Mouse (Mus musculus) heart, postnatal 0 days (tissue): ENCODE results near the gene Myrip. TPM values are rescaled to one million over a fixed set of nuclear protein-coding genes. Genes with fewer than 3 reads are reported as not detected.

ENCODE experiments used
- ATAC-seq: fragments of 200-750 bp; cut with Nextera tagmentation; 2 replicates; pipeline ENCODE4 v1.8.0; 2017; ENCODE audit warnings: low read depth, moderate number of reproducible peaks, moderate library complexity; ENCODE audit not compliant: insufficient read depth
- DNase-seq: peaks from one replicate; pipeline ENCODE4 v3.0.0-alpha.2; 2016; ENCODE audit warnings: low spot score
- H3K27ac ChIP-seq: fragments of 300-500 bp; sonication (generic); 2 replicates; pipeline ENCODE4 v1.5.1; 2014; ENCODE audit warnings: low read depth, mild to moderate bottlenecking
- H3K27me3 ChIP-seq: fragments of 300-500 bp; sonication (generic); 2 replicates; pipeline ENCODE4 v1.6.1; 2014; ENCODE audit warnings: low read length, mixed read lengths; ENCODE audit not compliant: control insufficient read depth, insufficient read depth
- H3K36me3 ChIP-seq: fragments of 300-500 bp; sonication (generic); replicated peaks from 2 replicates; pipeline ENCODE4 v1.6.1; 2014; ENCODE audit warnings: low read length, mixed read lengths; ENCODE audit not compliant: control insufficient read depth, insufficient read depth
- H3K4me1 ChIP-seq: fragments of 300-500 bp; sonication (generic); 2 replicates; pipeline ENCODE4 v1.6.1; 2014; ENCODE audit warnings: antibody characterized with exemption; ENCODE audit not compliant: control insufficient read depth, insufficient read depth
- H3K4me2 ChIP-seq: fragments of 300-500 bp; sonication (generic); 2 replicates; pipeline ENCODE4 v1.6.1; 2014; ENCODE audit warnings: low read depth, mild to moderate bottlenecking, low read length, moderate library complexity
- H3K4me3 ChIP-seq: fragments of 300-500 bp; sonication (generic); 2 replicates; pipeline ENCODE4 v1.5.1; 2014; ENCODE audit warnings: low read depth, low read length
- H3K9ac ChIP-seq: fragments of 300-500 bp; sonication (generic); replicated peaks from 2 replicates; pipeline ENCODE4 v1.6.1; 2014; ENCODE audit warnings: low read depth, low read length, mixed read lengths
- H3K9me3 ChIP-seq: fragments of 300-500 bp; sonication (generic); replicated peaks from 2 replicates; pipeline ENCODE4 v1.6.1; 2016; ENCODE audit warnings: low read length; ENCODE audit not compliant: control insufficient read depth
- CTCF ChIP-seq: IDR thresholded peaks from 2 replicates; pipeline ENCODE4 v1.5.1; 2016; ENCODE audit warnings: antibody characterized with exemption, control low read depth, low read depth
- EP300 ChIP-seq: IDR thresholded peaks from 2 replicates; pipeline ENCODE4 v1.6.1; 2016; ENCODE audit warnings: antibody characterized with exemption, low read depth
- WGBS: fragments of 180-500 bp; shearing (Covaris S2); extraction: QIAGEN DNeasy Blood & Tissue Kit; methylation state at CpG from one replicate; pipeline ENCODE4 v1.1.7; 2014; 5-methylcytosine and 5-hydroxymethylcytosine counted together
- polyA plus RNA-seq: library from polyadenylated mRNA; unstranded; fragments of >200 nt; fragmentation: Nextera tagmentation; extraction: Ambion mirVana; gene quantifications from 2 replicates; pipeline ENCODE4 v1.2.1, GENCODE M21; 2015
- total RNA-seq: library from RNA; depleted of rRNA; stranded (reverse); fragments of >200 nt; gene quantifications from 2 replicates; pipeline ENCODE4 v1.2.3, GENCODE M21; 2014; ENCODE audit warnings: low replicate concordance

Gene Myrip
- total and polyA plus RNA-seq, 2 experiments from 2014 or later = 0.34 to 2.6 TPM

- no peak for ATAC-seq
- no peaks in the 10 kb centered on the region for H3K36me3 ChIP-seq
- no peaks in the 10 kb centered on the region for H3K9me3 ChIP-seq
- no peak for TF ChIP-seq CTCF
- TF ChIP-seq EP300 = no peak
- H3K4me2 ChIP-seq = no peak overlapping the region
- DNase-seq = no peak
- H3K9ac ChIP-seq = no peak overlapping the region
- no peaks in the 10 kb centered on the region for H3K27me3 ChIP-seq
- H3K27ac ChIP-seq = no peak overlapping the region
- H3K4me3 ChIP-seq = no peak overlapping the region
- 61% methylated on average over 10 of the region's 10 CpGs for WGBS
- no peaks in the 10 kb centered on the region; the same call in 1 of the 2 replicates for H3K4me1 ChIP-seq
Observed at GRCm38 (mm10) chr9:120339975-120340695, 38.8 kb downstream of the Myrip start.

- no peak overlapping the region for H3K4me2 ChIP-seq
- WGBS = 65% methylated on average over 4 of the region's 4 CpGs
- DNase-seq = no peak
- no peaks in the 10 kb centered on the region for H3K27me3 ChIP-seq
- no peak overlapping the region for H3K9ac ChIP-seq
- no peak overlapping the region for H3K27ac ChIP-seq
- H3K36me3 ChIP-seq = no peaks in the 10 kb centered on the region
- no peak for ATAC-seq
- H3K4me3 ChIP-seq = no peak overlapping the region
- H3K4me1 ChIP-seq = no peaks in the 10 kb centered on the region; the same call in 1 of the 2 replicates
- TF ChIP-seq CTCF = no peak
- TF ChIP-seq EP300 = no peak
- no peaks in the 10 kb centered on the region for H3K9me3 ChIP-seq
Observed at GRCm38 (mm10) chr9:120343123-120343790, 41.9 kb downstream of the Myrip start.

- Histone ChIP-seq H3K27ac (no peak overlapping the region), H3K4me3 (no peak overlapping the region), H3K4me1 (no peaks in the 10 kb centered on the region), H3K9ac (no peak overlapping the region), H3K9me3 (no peaks in the 10 kb centered on the region), H3K27me3 (no peaks in the 10 kb centered on the region), H3K4me2 (no peak overlapping the region), H3K36me3 (no peaks in the 10 kb centered on the region)
- DNase-seq = peak; percentile 48
- 27% methylated on average over 5 of the region's 5 CpGs for WGBS
- 0 out of 2 replicates have a peak, but pooled peaks have one; percentile 17 for ATAC-seq
- TF ChIP-seq EP300 (no peak), CTCF (no peak)
Observed at GRCm38 (mm10) chr9:120345651-120346151, 44.4 kb downstream of the Myrip start.

GRCm38 (mm10) chr9:120349145-120349544 is 47.8 kb downstream of the Myrip start:
- peaks cover 4% of the 10 kb centered on the region; the same call in 1 of the 2 replicates for H3K9me3 ChIP-seq
- DNase-seq = peak; percentile 65
- H3K4me2 ChIP-seq = no peak overlapping the region
- no peaks in the 10 kb centered on the region for H3K4me1 ChIP-seq
- WGBS = 33% methylated on average over 4 of the region's 4 CpGs
- H3K27me3 ChIP-seq = no peaks in the 10 kb centered on the region
- no peak overlapping the region for H3K9ac ChIP-seq
- peak; percentile 54 for ATAC-seq
- no peak overlapping the region for H3K4me3 ChIP-seq
- H3K27ac ChIP-seq = no peak overlapping the region
- TF ChIP-seq CTCF = no peak
- TF ChIP-seq EP300 = no peak
- H3K36me3 ChIP-seq = no peaks in the 10 kb centered on the region

- WGBS = 51% methylated on average over 6 of the region's 6 CpGs
- TF ChIP-seq CTCF (no peak), EP300 (0 out of 2 replicates have a peak, but pooled peaks have one; percentile 23)
- Histone ChIP-seq H3K27ac (peak overlapping the region; percentile 5), H3K9me3 (peaks cover 4% of the 10 kb centered on the region; the same call in 1 of the 2 replicates), H3K27me3 (no peaks in the 10 kb centered on the region), H3K9ac (no peak overlapping the region), H3K4me1 (no peaks in the 10 kb centered on the region), H3K36me3 (no peaks in the 10 kb centered on the region), H3K4me2 (no peak overlapping the region), H3K4me3 (no peak overlapping the region)
- DNase-seq (peak; percentile 25), ATAC-seq (no peak)
Observed at GRCm38 (mm10) chr9:120350346-120350745, 49.0 kb downstream of the Myrip start.
